ENCODE assay signal across 9 mouse cellular contexts in the genomic region with DNA sequence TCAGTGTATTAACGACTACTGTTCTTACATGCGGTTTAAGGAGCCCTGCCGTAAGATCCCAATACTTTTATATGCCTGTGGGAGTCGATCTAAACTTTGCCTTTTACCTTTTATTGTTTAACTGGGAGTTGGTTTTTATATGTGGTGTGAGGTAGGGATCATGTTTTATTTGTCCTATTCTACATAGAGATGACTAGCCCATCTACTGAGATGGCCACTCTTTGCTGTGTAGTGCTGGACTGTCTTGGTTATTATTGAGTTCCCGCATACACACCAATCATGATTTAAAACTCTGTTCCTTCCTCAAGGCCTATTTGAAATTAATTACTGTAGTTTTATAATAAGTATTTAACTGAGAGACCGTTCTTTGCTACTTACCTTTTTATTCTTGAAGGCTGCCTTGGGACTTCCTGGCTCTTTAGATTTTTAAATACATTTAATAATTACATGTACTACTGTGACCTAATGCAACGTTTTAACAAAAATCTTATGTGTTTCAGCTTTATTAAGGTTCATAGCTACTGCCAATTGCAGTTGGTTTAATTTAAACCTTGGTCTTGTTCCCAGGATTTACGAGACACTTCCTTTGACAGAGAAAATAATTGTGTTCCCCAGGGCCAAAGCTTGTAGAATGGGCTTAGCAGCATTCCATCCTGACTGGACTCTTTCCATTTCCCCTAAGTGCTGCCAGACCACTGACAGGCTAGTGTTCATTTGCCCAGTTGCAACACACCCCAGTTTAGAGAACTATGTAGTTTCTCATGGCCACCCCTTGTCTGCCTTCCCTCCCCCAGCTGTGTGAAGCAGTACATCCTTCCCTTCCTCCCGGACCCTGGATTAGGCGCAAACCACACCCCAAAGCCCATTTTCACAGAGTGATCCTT. TPM values are rescaled to one million over a fixed set of nuclear protein-coding genes. Genes with fewer than 3 reads are reported as not detected.
DNase-seq lines count a peak whose midpoint lies in the region; ATAC-seq and TF ChIP-seq lines count a peak whose summit lies in the region.
"Had no signal": no experiment of that assay in that cellular context is flagged by ENCODE, and none has a peak within 500 bp of the region (broad histone marks: within the 10 kb centered on the region; RNA-seq: fewer than 3 reads in every experiment).

No protein-coding gene starts in this region.

- H3K9me3 ChIP-seq in hindbrain, postnatal 0 days (ENCODE audit: low read length) = no peaks in the 10 kb centered on the region
- H3K9me3 ChIP-seq in hindbrain, embryonic 11.5 days (ENCODE audit: control insufficient read depth, low read length) = no peaks in the 10 kb centered on the region
- H3K9me3 ChIP-seq in heart, embryonic 15.5 days (replicated peaks) = no peaks in the 10 kb centered on the region

- no peaks in the 10 kb centered on the region for H3K4me1 ChIP-seq in hindbrain, postnatal 0 days (ENCODE audit: insufficient read depth, low read length)
- H3K4me1 ChIP-seq in hindbrain, embryonic 11.5 days (replicated peaks; ENCODE audit: control insufficient read depth, insufficient read depth, low read length) = no peaks in the 10 kb centered on the region
- H3K4me1 ChIP-seq in heart, embryonic 15.5 days (replicated peaks) = peaks cover 7% of the 10 kb centered on the region

- peak; percentile 50; the same call in 1 of the 2 replicates for ATAC-seq in hindbrain, postnatal 0 days
- no peak for ATAC-seq in hindbrain, embryonic 11.5 days (ENCODE audit: low FRiP score)
- peak; percentile 60 for ATAC-seq in heart, embryonic 15.5 days (replicated peaks; ENCODE audit: insufficient number of reproducible peaks, insufficient read depth, low FRiP score, low read depth)
- ATAC-seq in activated CD4-positive, CD25-positive, alpha-beta regulatory T cell, adult 4 months = no peak

- H3K27ac ChIP-seq in hindbrain, postnatal 0 days = no peak overlapping the region
- no peak overlapping the region for H3K27ac ChIP-seq in hindbrain, embryonic 11.5 days (ENCODE audit: low read depth, low read length)
- H3K27ac ChIP-seq in heart, embryonic 15.5 days = peak overlapping the region; percentile 45

- H3K4me3 ChIP-seq in hindbrain, postnatal 0 days (ENCODE audit: low read length) = no peak overlapping the region
- H3K4me3 ChIP-seq in hindbrain, embryonic 11.5 days (ENCODE audit: low read depth, low read length) = no peak overlapping the region
- no peak overlapping the region for H3K4me3 ChIP-seq in heart, embryonic 15.5 days

- no peaks in the 10 kb centered on the region for H3K27me3 ChIP-seq in hindbrain, postnatal 0 days (ENCODE audit: insufficient read depth, low read length)
- H3K27me3 ChIP-seq in hindbrain, embryonic 11.5 days (ENCODE audit: control insufficient read depth, insufficient read depth, low read length) = no peaks in the 10 kb centered on the region
- H3K27me3 ChIP-seq in heart, embryonic 15.5 days = no peaks in the 10 kb centered on the region

- 68% methylated on average over 10 of the region's 10 CpGs for WGBS in hindbrain, postnatal 0 days
- WGBS in hindbrain, embryonic 11.5 days = 90% methylated on average over 10 of the region's 10 CpGs
- 72% methylated on average over 10 of the region's 10 CpGs for WGBS in heart, embryonic 15.5 days

- no peak overlapping the region for H3K9ac ChIP-seq in hindbrain, postnatal 0 days (replicated peaks; ENCODE audit: low read length)
- H3K9ac ChIP-seq in hindbrain, embryonic 11.5 days (ENCODE audit: low read depth, low read length) = no peak overlapping the region
- no peak overlapping the region for H3K9ac ChIP-seq in heart, embryonic 15.5 days

- DNase-seq in hindbrain, postnatal 0 days (ENCODE audit: low spot score) = peak; percentile 48
- no peak for DNase-seq in hindbrain, embryonic 11.5 days (ENCODE audit: low spot score)
- DNase-seq in adipocyte (ENCODE audit: low spot score) = peak; percentile 73
- DNase-seq in lung, postnatal 10 days = peak; percentile 77
- no peak for DNase-seq in spleen, postnatal 14 days (ENCODE audit: low spot score in 2 of 2)
- no peak for DNase-seq in right cerebral cortex, adult 2 months (ENCODE audit: low spot score in 2 of 2)

- no peak for TF ChIP-seq CTCF in hindbrain, postnatal 0 days (IDR thresholded peaks at IDR 0.05; ENCODE audit: low read depth)

- no peak overlapping the region for H3K4me2 ChIP-seq in hindbrain, postnatal 0 days (ENCODE audit: low read depth, low read length)
- H3K4me2 ChIP-seq in hindbrain, embryonic 11.5 days (replicated peaks; ENCODE audit: low read depth, low read length) = no peak overlapping the region
- no peak overlapping the region for H3K4me2 ChIP-seq in heart, embryonic 15.5 days

- H3K36me3 ChIP-seq in hindbrain, postnatal 0 days (ENCODE audit: insufficient read depth, low read length) = no peaks in the 10 kb centered on the region
- no peaks in the 10 kb centered on the region for H3K36me3 ChIP-seq in hindbrain, embryonic 11.5 days (ENCODE audit: control insufficient read depth, insufficient read depth, low read length)
- H3K36me3 ChIP-seq in heart, embryonic 15.5 days = no peaks in the 10 kb centered on the region

RNA-seq across cellular contexts. Expression of gene Gpr83, which starts 17.9 kb away (rescaled TPM):
- total RNA-seq in hindbrain, postnatal 0 days (2014; rRNA removed) = 1.4 and 3.7 TPM in 2 replicates
- 1.8 TPM in 2 replicates for polyA plus RNA-seq in hindbrain, postnatal 0 days (2015; fragmentation: Nextera tagmentation; extraction: Ambion mirVana)
- polyA plus RNA-seq in hindbrain, embryonic 11.5 days (2014; fragmentation: Nextera tagmentation; extraction: Ambion mirVana) = 1.7 and 1.8 TPM in 2 replicates
- 0.26 and 2.3 TPM in 2 replicates for polyA plus RNA-seq in heart, embryonic 15.5 days (2015; fragmentation: Nextera tagmentation; extraction: Ambion mirVana)
- 10 to 100 TPM; 88.3 to 94.9 TPM for polyA plus RNA-seq in activated CD4-positive, CD25-positive, alpha-beta regulatory T cell, adult 4 months (2017; shearing (Covaris generic))
- total RNA-seq: hematopoietic stem cell, adult 5-6 weeks had no signal

RNA-seq across cellular contexts. Expression of gene Ankrd49, which starts 57.5 kb away (rescaled TPM):
- 10.8 and 11.8 TPM in 2 replicates for total RNA-seq in hindbrain, postnatal 0 days (2014; rRNA removed)
- 24.5 and 24.8 TPM in 2 replicates for polyA plus RNA-seq in hindbrain, postnatal 0 days (2015; fragmentation: Nextera tagmentation; extraction: Ambion mirVana)
- 56.1 and 59.2 TPM in 2 replicates for polyA plus RNA-seq in hindbrain, embryonic 11.5 days (2014; fragmentation: Nextera tagmentation; extraction: Ambion mirVana)
- polyA plus RNA-seq in heart, embryonic 15.5 days (2015; fragmentation: Nextera tagmentation; extraction: Ambion mirVana) = 18.9 and 21.3 TPM in 2 replicates
- polyA plus RNA-seq in activated CD4-positive, CD25-positive, alpha-beta regulatory T cell, adult 4 months (2017; shearing (Covaris generic)) = 10 to 100 TPM; 25.5 to 30.9 TPM

RNA-seq across cellular contexts. Expression of gene Mre11a, which starts 57.7 kb away (rescaled TPM):
- total RNA-seq in hindbrain, postnatal 0 days (2014; rRNA removed) = 6.1 and 6.9 TPM in 2 replicates
- 8.9 and 9.6 TPM in 2 replicates for polyA plus RNA-seq in hindbrain, postnatal 0 days (2015; fragmentation: Nextera tagmentation; extraction: Ambion mirVana)
- 34.4 and 35.7 TPM in 2 replicates for polyA plus RNA-seq in hindbrain, embryonic 11.5 days (2014; fragmentation: Nextera tagmentation; extraction: Ambion mirVana)
- 12.8 and 14.5 TPM in 2 replicates for polyA plus RNA-seq in heart, embryonic 15.5 days (2015; fragmentation: Nextera tagmentation; extraction: Ambion mirVana)
- 10 to 100 TPM; 19.6 to 24.6 TPM for polyA plus RNA-seq in activated CD4-positive, CD25-positive, alpha-beta regulatory T cell, adult 4 months (2017; shearing (Covaris generic))

Comparison
In these comparisons a context has a peak if more than half of its experiments do, and no peak if none do; other contexts are left out.
1. ATAC-seq: peak in hindbrain, postnatal 0 days (single experiment) and heart, embryonic 15.5 days (single experiment); none in hindbrain, embryonic 11.5 days (single experiment) and activated CD4-positive, CD25-positive, alpha-beta regulatory T cell, adult 4 months (single experiment).
2. DNase-seq: peak in hindbrain, postnatal 0 days (single experiment), adipocyte (single experiment) and lung, postnatal 10 days (single experiment); none in hindbrain, embryonic 11.5 days (single experiment), spleen, postnatal 14 days (0 of 2) and right cerebral cortex, adult 2 months (0 of 2).
3. RNA of gene Gpr83, which starts 17.9 kb away (polyA plus RNA-seq): 88.3 to 94.9 TPM in activated CD4-positive, CD25-positive, alpha-beta regulatory T cell, adult 4 months; 1.8 TPM in hindbrain, postnatal 0 days, 1.7 to 1.8 TPM in hindbrain, embryonic 11.5 days and 0.26 to 2.3 TPM in heart, embryonic 15.5 days; every median in the first group is over 10 times any median in the second.